ENCODE assay signal across 9 mouse cellular contexts in the genomic region with DNA sequence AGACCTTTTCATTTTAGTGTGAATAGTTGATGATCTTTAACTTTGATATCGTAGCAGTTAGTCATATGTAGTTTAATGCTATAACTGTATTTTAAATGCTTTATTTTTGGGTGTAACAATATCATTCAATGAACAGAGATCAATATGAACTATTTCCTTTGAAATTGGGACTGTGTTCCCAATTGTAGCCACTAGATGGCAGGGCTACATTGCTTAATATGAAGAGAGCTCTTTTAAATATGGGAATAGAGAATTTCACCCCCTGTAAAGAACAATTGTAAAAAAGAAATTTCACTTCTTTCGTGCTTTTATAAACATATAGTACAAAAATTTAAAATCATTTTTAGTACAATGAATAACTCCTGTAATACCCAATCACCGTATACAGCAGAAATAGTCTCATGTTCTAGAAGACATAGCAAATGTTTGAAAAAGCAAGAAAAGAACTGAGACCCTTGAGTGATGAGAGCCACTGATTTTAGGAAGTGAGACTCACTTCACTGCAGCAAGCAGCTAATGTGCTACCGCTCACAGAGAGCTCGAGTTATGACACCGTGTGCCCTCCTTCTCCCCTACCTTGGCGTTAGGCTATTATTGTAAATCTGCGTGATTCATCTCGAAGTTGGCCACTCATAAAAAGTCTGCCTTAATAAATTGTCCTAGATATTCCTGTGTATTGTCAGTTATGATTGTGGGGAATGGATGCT.
A peak's percentile ranks its signal among the peaks of the same experiment; 100 is the strongest.
DNase-seq lines count a peak whose midpoint lies in the region; ATAC-seq and TF ChIP-seq lines count a peak whose summit lies in the region.
"Had no signal": no experiment of that assay in that cellular context is flagged by ENCODE, and none has a peak within 500 bp of the region (broad histone marks: within the 10 kb centered on the region; RNA-seq: fewer than 3 reads in every experiment).

No protein-coding gene starts in this region.

- H3K27ac ChIP-seq in heart, adult 2 months = no peak overlapping the region
- H3K27ac ChIP-seq in heart, embryonic 11.5 days (ENCODE audit: low read depth, low read length) = no peak overlapping the region
- no peak overlapping the region for H3K27ac ChIP-seq in lung, embryonic 14.5 days (ENCODE audit: low read depth)
- no peak overlapping the region for H3K27ac ChIP-seq in hindbrain, postnatal 0 days
- H3K27ac ChIP-seq: limb, embryonic 15.5 days had no signal

- no peak for TF ChIP-seq EP300 in heart, adult 2 months (IDR thresholded peaks at IDR 0.05; ENCODE audit: insufficient read depth, low read depth, low read length)

- no peaks in the 10 kb centered on the region for H3K9me3 ChIP-seq in heart, embryonic 11.5 days (replicated peaks; ENCODE audit: control insufficient read depth, low read length)
- H3K9me3 ChIP-seq in lung, embryonic 14.5 days (ENCODE audit: low read depth, low read length) = no peaks in the 10 kb centered on the region
- no peaks in the 10 kb centered on the region for H3K9me3 ChIP-seq in hindbrain, postnatal 0 days (ENCODE audit: low read length)
- H3K9me3 ChIP-seq: limb, embryonic 15.5 days had no signal

- no peak for TF ChIP-seq POLR2A in heart, adult 2 months (IDR thresholded peaks at IDR 0.05; ENCODE audit: insufficient read depth, low read depth, low read length)

- no peak overlapping the region for H3K4me2 ChIP-seq in heart, embryonic 11.5 days
- H3K4me2 ChIP-seq in lung, embryonic 14.5 days = no peak overlapping the region
- no peak overlapping the region for H3K4me2 ChIP-seq in hindbrain, postnatal 0 days (ENCODE audit: low read depth, low read length)
- H3K4me2 ChIP-seq: limb, embryonic 15.5 days had no signal

- intact Hi-C loops in heart, adult 2 months (cut with DNase I) = loop anchor here (2.0 kb wide), 1 partner anchor 1366 kb away; no protein-coding TSS in a partner anchor

- ATAC-seq in heart, embryonic 11.5 days (replicated peaks; ENCODE audit: insufficient number of reproducible peaks, low FRiP score, low TSS enrichment) = no peak
- no peak for ATAC-seq in lung, embryonic 14.5 days (ENCODE audit: insufficient read depth)
- 0 out of 2 replicates have a peak, but pooled peaks have one; percentile 21 for ATAC-seq in hindbrain, postnatal 0 days

- H3K79me2 ChIP-seq in heart, adult 2 months (replicated peaks; ENCODE audit: control insufficient read depth, insufficient read depth, low read length) = no peaks in the 10 kb centered on the region

- DNase-seq in heart, adult 2 months = no peak
- peak; percentile 84 for DNase-seq in lung, embryonic 14.5 days
- DNase-seq in lung, postnatal 25 days (ENCODE audit: low spot score) = no peak
- peak; percentile 21 for DNase-seq in ZHBTc4 (ENCODE audit: low read depth, low spot score)
- peak; percentile 72 for DNase-seq in hindbrain, postnatal 0 days (ENCODE audit: low spot score)
- DNase-seq in Muller cell, postnatal 12 days (ENCODE audit: inconsistent ontology term) = no peak
- DNase-seq in spleen, postnatal 14 days (ENCODE audit: low spot score in 2 of 2) = no peak

- peak; percentile 87 for TF ChIP-seq CTCF in heart, adult 2 months (IDR thresholded peaks at IDR 0.05)
- TF ChIP-seq CTCF in lung, embryonic 14.5 days (IDR thresholded peaks at IDR 0.05; ENCODE audit: low read depth) = peak; percentile 71
- peak; percentile 79 for TF ChIP-seq CTCF in hindbrain, postnatal 0 days (IDR thresholded peaks at IDR 0.05; ENCODE audit: low read depth)

- no peaks in the 10 kb centered on the region for H3K27me3 ChIP-seq in heart, adult 2 months (ENCODE audit: control insufficient read depth, insufficient read depth, low read length)
- no peaks in the 10 kb centered on the region for H3K27me3 ChIP-seq in heart, embryonic 11.5 days (ENCODE audit: control insufficient read depth, insufficient read depth, low read length)
- H3K27me3 ChIP-seq in lung, embryonic 14.5 days (ENCODE audit: insufficient read depth, low read length) = no peaks in the 10 kb centered on the region
- H3K27me3 ChIP-seq in hindbrain, postnatal 0 days (ENCODE audit: insufficient read depth, low read length) = no peaks in the 10 kb centered on the region
- H3K27me3 ChIP-seq: limb, embryonic 15.5 days had no signal

- H3K4me1 ChIP-seq in heart, adult 2 months (ENCODE audit: control insufficient read depth, insufficient read depth, low read length) = no peaks in the 10 kb centered on the region
- H3K4me1 ChIP-seq in heart, embryonic 11.5 days (ENCODE audit: control insufficient read depth, insufficient read depth, low read length) = no peaks in the 10 kb centered on the region
- H3K4me1 ChIP-seq in lung, embryonic 14.5 days (ENCODE audit: insufficient read depth) = no peaks in the 10 kb centered on the region
- no peaks in the 10 kb centered on the region for H3K4me1 ChIP-seq in hindbrain, postnatal 0 days (ENCODE audit: insufficient read depth, low read length)
- H3K4me1 ChIP-seq: limb, embryonic 15.5 days had no signal

- H3K36me3 ChIP-seq in heart, adult 2 months (ENCODE audit: control insufficient read depth, insufficient read depth, low read length) = no peaks in the 10 kb centered on the region
- no peaks in the 10 kb centered on the region for H3K36me3 ChIP-seq in heart, embryonic 11.5 days (ENCODE audit: control insufficient read depth, insufficient read depth, low read length)
- H3K36me3 ChIP-seq in lung, embryonic 14.5 days (ENCODE audit: insufficient read depth) = no peaks in the 10 kb centered on the region
- no peaks in the 10 kb centered on the region for H3K36me3 ChIP-seq in hindbrain, postnatal 0 days (ENCODE audit: insufficient read depth, low read length)
- H3K36me3 ChIP-seq: limb, embryonic 15.5 days had no signal

- H3K9ac ChIP-seq in heart, adult 2 months (ENCODE audit: low read depth, low read length) = no peak overlapping the region
- H3K9ac ChIP-seq in heart, embryonic 11.5 days (ENCODE audit: low read depth, low read length) = no peak overlapping the region
- no peak overlapping the region for H3K9ac ChIP-seq in lung, embryonic 14.5 days
- H3K9ac ChIP-seq in hindbrain, postnatal 0 days (replicated peaks; ENCODE audit: low read length) = no peak overlapping the region
- H3K9ac ChIP-seq: limb, embryonic 15.5 days had no signal

- 61% methylated on average over 9 of the region's 9 CpGs for WGBS in heart, adult 2 months
- 65% methylated on average over 9 of the region's 9 CpGs for WGBS in heart, embryonic 11.5 days (ENCODE audit: insufficient replicate concordance)
- 55% methylated on average over 9 of the region's 9 CpGs for WGBS in lung, embryonic 14.5 days
- 60% methylated on average over 9 of the region's 9 CpGs for WGBS in hindbrain, postnatal 0 days

- H3K4me3 ChIP-seq in heart, adult 2 months = no peak overlapping the region
- no peak overlapping the region for H3K4me3 ChIP-seq in heart, embryonic 11.5 days (ENCODE audit: low read depth, low read length)
- no peak overlapping the region for H3K4me3 ChIP-seq in lung, embryonic 14.5 days (ENCODE audit: low read depth, low read length)
- no peak overlapping the region for H3K4me3 ChIP-seq in hindbrain, postnatal 0 days (ENCODE audit: low read length)
- H3K4me3 ChIP-seq: limb, embryonic 15.5 days had no signal

Comparison
In these comparisons a context has a peak if more than half of its experiments do, and no peak if none do; other contexts are left out.
1. DNase-seq: peak in lung, embryonic 14.5 days (single experiment), ZHBTc4 (single experiment) and hindbrain, postnatal 0 days (single experiment); none in heart, adult 2 months (0 of 2), lung, postnatal 25 days (single experiment), Muller cell, postnatal 12 days (single experiment) and spleen, postnatal 14 days (0 of 2).
2. Peak in every context shown above with its lines, with median percentiles within 50 percentile points of each other: CTCF ChIP-seq.